Mouse (Mus musculus) right cerebral cortex, adult 18-20 months (tissue): ENCODE data around the gene Lrrc73.

Source experiments
- DNase-seq: peaks from one replicate; pipeline ENCODE4 v3.0.0; 2022; ENCODE audit warnings: mixed read lengths

Gene Lrrc73

GRCm38 (mm10) chr17:46262201-46262694 lies 8.9 kb downstream of the Lrrc73 start:
- no peak for DNase-seq

- no peak for DNase-seq
These were observed 12.2 kb downstream of the Lrrc73 start for GRCm38 (mm10) chr17:46265502-46265901.

- peak; percentile 86 for DNase-seq
These were observed 12.7 kb downstream of the Lrrc73 start for GRCm38 (mm10) chr17:46265918-46266618.

GRCm38 (mm10) chr17:46266986-46267385 lies 13.7 kb downstream of the Lrrc73 start:
- no peak for DNase-seq

- DNase-seq: no peak
These were observed 14.2 kb downstream of the Lrrc73 start for GRCm38 (mm10) chr17:46267511-46267910.

GRCm38 (mm10) chr17:46268026-46268720 lies 14.8 kb downstream of the Lrrc73 start:
- no peak for DNase-seq

GRCm38 (mm10) chr17:46269771-46270534 lies 16.6 kb downstream of the Lrrc73 start:
- DNase-seq: no peak

- DNase-seq: no peak
These were observed 18.7 kb downstream of the Lrrc73 start for GRCm38 (mm10) chr17:46272058-46272457.

- DNase-seq: no peak
These were observed 19.3 kb downstream of the Lrrc73 start for GRCm38 (mm10) chr17:46272675-46273074.

GRCm38 (mm10) chr17:46273803-46274236 lies 20.5 kb downstream of the Lrrc73 start:
- no peak for DNase-seq

- DNase-seq: no peak
These were observed 21.1 kb downstream of the Lrrc73 start for GRCm38 (mm10) chr17:46274465-46274864.

- no peak for DNase-seq
These were observed 21.7 kb downstream of the Lrrc73 start for GRCm38 (mm10) chr17:46275034-46275433.

- DNase-seq: no peak
These were observed 22.2 kb downstream of the Lrrc73 start for GRCm38 (mm10) chr17:46275506-46275905.

- DNase-seq: no peak
These were observed 24.3 kb downstream of the Lrrc73 start for GRCm38 (mm10) chr17:46277586-46277985.

GRCm38 (mm10) chr17:46278011-46278765 lies 24.9 kb downstream of the Lrrc73 start:
- DNase-seq: no peak

GRCm38 (mm10) chr17:46282483-46283123 lies 29.3 kb downstream of the Lrrc73 start, which contains the start of gene Tjap1:
TSS of gene Tjap1 (minus strand) at chr17:46283026.
- peak; percentile 86 for DNase-seq

- no peak for DNase-seq
These were observed 29.8 kb downstream of the Lrrc73 start for GRCm38 (mm10) chr17:46283140-46283539.

GRCm38 (mm10) chr17:46283911-46284310 lies 30.6 kb downstream of the Lrrc73 start:
- no peak for DNase-seq

GRCm38 (mm10) chr17:46284653-46285052 lies 31.3 kb downstream of the Lrrc73 start:
- no peak for DNase-seq

GRCm38 (mm10) chr17:46285407-46285806 lies 32.1 kb downstream of the Lrrc73 start:
- DNase-seq: no peak

- DNase-seq: no peak
These were observed 34.4 kb downstream of the Lrrc73 start for GRCm38 (mm10) chr17:46287678-46288095.

GRCm38 (mm10) chr17:46296601-46297000 lies 43.3 kb downstream of the Lrrc73 start:
- DNase-seq: no peak
